Mouse (Mus musculus): ENCODE measurements around the gene Lin28b. TPM values are rescaled to one million over a fixed set of nuclear protein-coding genes. Genes with fewer than 3 reads are reported as not detected.
A peak's percentile ranks its signal among the peaks of the same experiment; 100 is the strongest.
"Not testable (repeated sequence)": the region's sequence is repeated elsewhere in the genome, so short reads cannot be mapped to it uniquely, and the experiment has no call there.

The Lin28b gene
- polyA plus RNA-seq, 1 experiment from 2014 or later, result 7.3 TPM

DNA sequence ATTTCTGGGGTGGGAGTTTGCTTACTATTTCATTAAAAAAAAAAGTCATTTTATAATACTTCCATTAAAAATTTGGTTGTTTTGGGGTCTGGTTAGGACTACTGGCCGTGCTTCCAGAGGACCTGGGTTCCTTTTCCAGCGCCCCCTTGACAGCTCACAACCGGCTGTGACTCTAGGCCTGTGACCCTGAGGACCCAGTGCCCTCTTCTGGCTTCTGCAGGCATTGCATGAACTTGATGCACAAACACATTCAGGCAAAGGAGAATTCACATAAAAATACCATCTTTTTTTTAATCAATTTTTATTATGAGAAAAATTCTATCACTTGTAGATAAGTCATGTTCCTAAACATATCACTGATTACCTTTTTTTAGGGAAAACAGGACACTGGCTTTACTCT lies 138.1 kb downstream of the Lin28b start:
- not testable (repeated sequence) for H3K36me3 ChIP-seq (ENCODE audit: control insufficient read depth, insufficient read depth, low read length); H3K4me2 ChIP-seq; H3K4me1 ChIP-seq (ENCODE audit: control insufficient read depth, insufficient read depth, low read length); H3K9me3 ChIP-seq (replicated peaks; ENCODE audit: control insufficient read depth, low read length); H3K27me3 ChIP-seq (ENCODE audit: control insufficient read depth, insufficient read depth, low read length); H3K27ac ChIP-seq (ENCODE audit: low read depth, low read length); H3K4me3 ChIP-seq (ENCODE audit: low read depth, low read length); ATAC-seq (replicated peaks; ENCODE audit: insufficient number of reproducible peaks, low FRiP score, low TSS enrichment); H3K9ac ChIP-seq (ENCODE audit: low read depth, low read length)
- WGBS (ENCODE audit: insufficient replicate concordance), result 75% methylated on average over 3 of the region's 3 CpGs

DNA sequence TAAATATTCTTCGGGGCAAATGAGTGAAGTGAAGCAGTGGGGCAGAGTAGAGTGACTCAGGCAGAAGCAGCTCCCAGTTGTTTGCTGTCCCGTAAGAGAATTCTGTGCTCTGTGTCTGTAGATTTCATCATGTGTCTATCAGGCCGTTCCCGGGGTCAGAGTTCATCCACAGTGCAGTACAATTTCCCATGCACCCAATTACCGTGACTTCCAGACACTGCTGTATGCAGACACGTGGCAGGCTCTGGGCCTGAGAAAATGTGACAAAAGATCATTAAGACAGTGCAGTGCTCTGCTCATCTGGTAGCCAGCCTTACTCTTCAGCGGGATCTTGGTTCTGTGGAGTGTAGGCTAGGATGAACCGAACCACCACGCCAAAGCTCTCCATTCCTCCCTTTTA lies 141.0 kb downstream of the Lin28b start:
- Histone ChIP-seq H3K27ac (ENCODE audit: low read depth, low read length) (no peak overlapping the region), H3K36me3 (ENCODE audit: control insufficient read depth, insufficient read depth, low read length) (peaks cover 10% of the 10 kb centered on the region), H3K4me3 (ENCODE audit: low read depth, low read length) (no peak overlapping the region), H3K9me3 (replicated peaks; ENCODE audit: control insufficient read depth, low read length) (peaks cover 5% of the 10 kb centered on the region; the same call in 1 of the 2 replicates), H3K4me2 (no peak overlapping the region), H3K9ac (ENCODE audit: low read depth, low read length) (no peak overlapping the region), H3K27me3 (ENCODE audit: control insufficient read depth, insufficient read depth, low read length) (no peaks in the 10 kb centered on the region), H3K4me1 (ENCODE audit: control insufficient read depth, insufficient read depth, low read length) (peaks cover 3% of the 10 kb centered on the region; the same call in 1 of the 2 replicates)
- 83% methylated on average over 9 of the region's 9 CpGs for WGBS (ENCODE audit: insufficient replicate concordance)
- ATAC-seq (replicated peaks; ENCODE audit: insufficient number of reproducible peaks, low FRiP score, low TSS enrichment), result no peak

DNA sequence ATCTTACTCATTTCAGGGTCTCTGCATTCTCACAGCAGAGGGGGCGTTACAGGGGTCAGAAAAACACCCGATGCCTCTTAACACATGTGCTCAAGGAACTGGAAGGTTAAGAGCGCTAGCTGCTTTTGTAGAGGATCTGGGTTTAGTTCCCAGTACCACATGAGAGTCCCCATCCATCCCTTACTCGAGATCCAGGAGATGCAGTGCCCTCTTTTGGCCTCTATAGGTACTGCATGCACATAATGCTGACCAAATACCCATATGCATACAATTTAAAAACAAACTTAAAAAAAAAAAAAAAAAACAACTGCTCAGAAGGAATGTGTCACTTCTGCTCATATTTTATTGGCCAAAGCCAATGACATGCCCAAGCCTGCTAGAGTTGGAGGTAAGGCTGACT lies 141.8 kb downstream of the Lin28b start:
- 79% methylated on average over 4 of the region's 4 CpGs for WGBS (ENCODE audit: insufficient replicate concordance)
- Histone ChIP-seq H3K4me1 (ENCODE audit: control insufficient read depth, insufficient read depth, low read length) (peaks cover 7% of the 10 kb centered on the region; the same call in 1 of the 2 replicates), H3K4me3 (ENCODE audit: low read depth, low read length) (no peak overlapping the region), H3K9ac (ENCODE audit: low read depth, low read length) (no peak overlapping the region), H3K27ac (ENCODE audit: low read depth, low read length) (no peak overlapping the region), H3K27me3 (ENCODE audit: control insufficient read depth, insufficient read depth, low read length) (no peaks in the 10 kb centered on the region), H3K4me2 (no peak overlapping the region), H3K36me3 (ENCODE audit: control insufficient read depth, insufficient read depth, low read length) (peaks cover 10% of the 10 kb centered on the region), H3K9me3 (replicated peaks; ENCODE audit: control insufficient read depth, low read length) (peaks cover 5% of the 10 kb centered on the region; the same call in 1 of the 2 replicates)
- ATAC-seq (replicated peaks; ENCODE audit: insufficient number of reproducible peaks, low FRiP score, low TSS enrichment), result no peak

DNA sequence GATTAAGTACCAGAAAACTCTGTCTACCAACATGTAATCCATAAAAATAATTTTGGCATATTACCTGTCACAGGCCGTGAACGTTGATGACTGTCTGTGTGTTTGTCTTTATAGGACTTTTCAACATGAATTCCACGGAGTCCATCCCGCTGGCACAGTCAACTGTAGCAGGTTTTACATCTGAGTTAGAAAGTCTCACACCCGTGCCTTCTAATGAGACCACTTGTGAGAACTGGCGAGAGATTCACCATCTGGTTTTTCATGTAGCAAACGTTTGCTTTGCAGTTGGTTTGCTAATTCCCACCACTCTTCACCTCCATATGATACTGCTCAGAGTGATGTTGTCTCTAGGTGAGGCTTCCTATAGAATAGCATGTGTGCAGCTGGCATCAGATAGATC lies 147.1 kb downstream of the Lin28b start:
- no peak overlapping the region for H3K9ac ChIP-seq (ENCODE audit: low read depth, low read length)
- no peak overlapping the region for H3K27ac ChIP-seq (ENCODE audit: low read depth, low read length)
- H3K4me3 ChIP-seq (ENCODE audit: low read depth, low read length), result no peak overlapping the region
- WGBS (ENCODE audit: insufficient replicate concordance), result 67% methylated on average over 7 of the region's 7 CpGs
- peaks cover 6% of the 10 kb centered on the region for H3K36me3 ChIP-seq (ENCODE audit: control insufficient read depth, insufficient read depth, low read length)
- ATAC-seq (replicated peaks; ENCODE audit: insufficient number of reproducible peaks, low FRiP score, low TSS enrichment), result no peak
- H3K9me3 ChIP-seq (replicated peaks; ENCODE audit: control insufficient read depth, low read length), result peaks cover 2% of the 10 kb centered on the region; the same call in 1 of the 2 replicates
- H3K4me2 ChIP-seq, result no peak overlapping the region
- peaks cover 12% of the 10 kb centered on the region; the same call in 1 of the 2 replicates for H3K4me1 ChIP-seq (ENCODE audit: control insufficient read depth, insufficient read depth, low read length)
- H3K27me3 ChIP-seq (ENCODE audit: control insufficient read depth, insufficient read depth, low read length), result peaks cover 3% of the 10 kb centered on the region

DNA sequence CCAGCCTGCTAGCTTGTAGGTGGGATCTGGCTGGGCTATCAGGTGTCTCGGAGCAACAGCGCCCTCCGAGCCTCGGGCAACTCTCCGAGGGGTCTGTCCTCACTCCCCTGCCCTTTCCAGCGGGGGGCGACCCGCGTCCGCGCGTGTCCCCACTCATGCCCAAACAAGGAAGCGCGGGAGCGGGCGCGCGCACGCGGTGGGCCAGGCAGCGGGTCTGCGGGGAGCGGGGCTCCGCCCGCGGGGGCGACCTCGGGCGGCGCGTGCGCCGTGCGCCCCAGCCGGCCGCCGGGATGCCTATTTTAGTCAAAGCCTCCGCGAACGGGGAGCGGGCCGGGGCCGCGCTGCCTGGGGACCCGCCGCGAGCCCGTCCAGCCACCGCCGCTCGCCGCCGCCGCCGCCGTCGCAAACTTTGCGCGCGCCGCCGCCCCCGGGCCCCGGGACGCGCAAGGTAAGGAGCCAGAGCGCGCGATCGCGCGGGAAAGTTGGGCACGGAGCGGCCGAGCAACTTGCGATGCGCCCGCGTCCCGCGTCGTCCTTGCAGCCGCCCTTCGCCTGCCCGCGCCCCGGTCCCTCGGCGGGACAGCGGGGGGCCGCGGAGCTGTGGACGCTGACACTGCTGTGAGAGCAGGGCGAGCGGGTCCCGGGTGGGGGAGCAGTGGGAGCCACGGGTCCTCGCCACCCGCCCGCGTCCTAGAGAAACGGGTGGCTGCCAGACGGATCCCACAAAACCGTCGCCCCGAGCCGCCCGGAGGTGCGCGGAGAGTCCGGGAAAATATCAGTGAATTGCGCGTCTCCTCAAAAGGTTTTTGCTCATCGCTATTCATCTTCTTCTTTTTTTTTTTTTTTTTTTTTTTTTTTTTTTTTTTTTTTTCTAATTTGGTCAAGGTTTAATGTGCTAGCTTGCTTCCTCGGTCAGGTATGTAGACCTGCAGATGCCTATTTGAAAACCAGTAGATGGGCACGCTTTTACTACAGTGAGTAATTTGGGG lies 150.5 kb downstream of the Lin28b start, which contains the start of gene Bves:
Gene Bves, plus strand, starts transcription at position 339 of the 989 bp plus-strand sequence.
- WGBS (ENCODE audit: insufficient replicate concordance), result under 1% methylated on average over 110 of the region's 116 CpGs
- Histone ChIP-seq H3K4me2 (peak within 1 kb of the TSS; percentile 68), H3K4me3 (ENCODE audit: low read depth, low read length) (peak within 1 kb of the TSS; percentile 83), H3K4me1 (ENCODE audit: control insufficient read depth, insufficient read depth, low read length) (peaks cover 12% of the 10 kb centered on the region; the same call in 1 of the 2 replicates), H3K27me3 (ENCODE audit: control insufficient read depth, insufficient read depth, low read length) (peaks cover 3% of the 10 kb centered on the region), H3K9ac (ENCODE audit: low read depth, low read length) (peak within 1 kb of the TSS; percentile 95), H3K36me3 (ENCODE audit: control insufficient read depth, insufficient read depth, low read length) (no peaks in the 10 kb centered on the region), H3K9me3 (replicated peaks; ENCODE audit: control insufficient read depth, low read length) (no peaks in the 10 kb centered on the region), H3K27ac (ENCODE audit: low read depth, low read length) (peak within 1 kb of the TSS; percentile 91)
- ATAC-seq (replicated peaks; ENCODE audit: insufficient number of reproducible peaks, low FRiP score, low TSS enrichment), result peak; percentile 84

DNA sequence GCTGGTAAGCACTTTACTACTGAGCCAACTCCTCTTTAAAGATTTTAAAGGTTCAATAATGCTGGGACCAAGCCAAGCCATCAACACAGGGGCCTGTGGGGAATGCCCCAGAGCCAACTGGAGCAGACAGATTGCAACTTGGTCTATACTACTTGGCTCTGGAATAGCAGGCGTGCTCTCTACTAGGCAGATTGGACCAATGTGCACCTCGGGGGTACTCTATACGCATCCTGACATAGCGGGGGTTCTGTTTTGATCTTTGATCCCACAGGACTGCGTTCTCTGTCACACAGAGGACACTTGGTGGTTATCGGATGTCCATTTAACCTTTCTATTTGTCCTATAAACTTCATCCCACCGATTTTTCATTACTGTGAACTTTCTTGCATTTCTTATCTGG lies 151.3 kb downstream of the Lin28b start:
- Histone ChIP-seq H3K36me3 (ENCODE audit: control insufficient read depth, insufficient read depth, low read length) (no peaks in the 10 kb centered on the region), H3K27ac (ENCODE audit: low read depth, low read length) (peak overlapping the region; percentile 91), H3K27me3 (ENCODE audit: control insufficient read depth, insufficient read depth, low read length) (peaks cover 3% of the 10 kb centered on the region), H3K4me1 (ENCODE audit: control insufficient read depth, insufficient read depth, low read length) (peaks cover 7% of the 10 kb centered on the region; the same call in 1 of the 2 replicates), H3K4me2 (peak overlapping the region; percentile 68), H3K4me3 (ENCODE audit: low read depth, low read length) (peak overlapping the region; percentile 83), H3K9me3 (replicated peaks; ENCODE audit: control insufficient read depth, low read length) (no peaks in the 10 kb centered on the region), H3K9ac (ENCODE audit: low read depth, low read length) (peak overlapping the region; percentile 95; the same call in 1 of the 2 replicates)
- ATAC-seq (replicated peaks; ENCODE audit: insufficient number of reproducible peaks, low FRiP score, low TSS enrichment), result peak; percentile 43; the same call in 1 of the 2 replicates
- 27% methylated on average over 7 of the region's 7 CpGs for WGBS (ENCODE audit: insufficient replicate concordance)

DNA sequence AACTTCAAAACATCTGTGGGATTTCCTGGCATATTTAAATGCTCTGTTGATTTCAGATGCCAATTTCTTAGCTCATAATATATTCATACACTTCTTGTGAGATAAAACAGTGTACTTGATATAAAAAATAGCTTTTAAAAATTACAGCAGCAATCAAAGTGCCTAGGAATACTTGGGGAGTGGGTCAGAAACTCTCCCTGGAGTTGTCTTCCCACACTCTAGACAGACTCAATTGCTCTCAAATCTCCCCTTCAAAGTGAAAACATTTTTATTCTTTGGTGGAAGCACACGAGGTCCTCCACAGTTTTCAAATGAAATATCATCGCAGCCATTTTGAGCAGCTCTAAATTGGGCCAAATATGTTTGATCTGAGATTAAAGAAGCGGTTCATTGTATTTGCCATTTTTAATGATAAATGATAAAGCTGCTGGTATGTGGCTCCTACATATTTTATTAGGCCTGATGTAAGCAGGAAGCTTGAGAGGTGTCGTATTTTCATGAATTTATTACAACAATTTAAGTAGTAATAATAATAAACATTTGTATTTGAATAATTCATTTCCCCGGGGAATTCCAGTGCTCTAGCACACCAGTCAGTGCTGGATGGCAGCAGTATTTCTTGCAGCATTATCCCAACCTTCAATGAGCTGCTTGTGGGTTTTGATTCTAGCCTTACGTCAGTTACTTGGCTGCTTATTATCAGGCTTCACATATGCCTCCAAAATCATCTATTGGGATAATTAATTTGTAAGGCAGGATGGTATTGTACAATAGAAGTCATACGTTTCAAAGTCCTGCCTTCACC lies 157.8 kb downstream of the Lin28b start:
- H3K36me3 ChIP-seq (ENCODE audit: control insufficient read depth, insufficient read depth, low read length), result no peaks in the 10 kb centered on the region
- H3K4me2 ChIP-seq, result no peak overlapping the region
- H3K27ac ChIP-seq (ENCODE audit: low read depth, low read length), result no peak overlapping the region
- no peak for ATAC-seq (replicated peaks; ENCODE audit: insufficient number of reproducible peaks, low FRiP score, low TSS enrichment)
- no peak overlapping the region for H3K9ac ChIP-seq (ENCODE audit: low read depth, low read length)
- no peaks in the 10 kb centered on the region for H3K4me1 ChIP-seq (ENCODE audit: control insufficient read depth, insufficient read depth, low read length)
- no peak overlapping the region for H3K4me3 ChIP-seq (ENCODE audit: low read depth, low read length)
- no peaks in the 10 kb centered on the region for H3K9me3 ChIP-seq (replicated peaks; ENCODE audit: control insufficient read depth, low read length)
- WGBS (ENCODE audit: insufficient replicate concordance), result 78% methylated on average over 7 of the region's 7 CpGs
- H3K27me3 ChIP-seq (ENCODE audit: control insufficient read depth, insufficient read depth, low read length), result no peaks in the 10 kb centered on the region

All from heart, embryonic 11.5 days (tissue).